Mouse (Mus musculus) lung, embryonic 15.5 days (tissue): ENCODE results near the gene Zscan29. TPM values are rescaled to one million over a fixed set of nuclear protein-coding genes. Genes with fewer than 3 reads are reported as not detected.

ENCODE experiments used
- ATAC-seq: fragments of 200-750 bp; cut with Nextera tagmentation; 2 replicates; pipeline ENCODE4 v1.8.0; 2017; ENCODE audit warnings: moderate number of reproducible peaks, borderline replicate concordance; ENCODE audit not compliant: low FRiP score, low TSS enrichment; ENCODE audit errors: extremely low read depth
- H3K27ac ChIP-seq: fragments of 300-500 bp; sonication (generic); 2 replicates; pipeline ENCODE4 v1.5.1; 2015; ENCODE audit warnings: moderate library complexity, mild to moderate bottlenecking, inconsistent platforms
- H3K27me3 ChIP-seq: fragments of 300-500 bp; sonication (generic); 2 replicates; pipeline ENCODE4 v1.6.1; 2015; ENCODE audit warnings: inconsistent platforms
- H3K36me3 ChIP-seq: fragments of 300-500 bp; sonication (generic); 2 replicates; pipeline ENCODE4 v1.6.1; 2015; ENCODE audit warnings: inconsistent platforms
- H3K4me1 ChIP-seq: fragments of 300-500 bp; sonication (generic); 2 replicates; pipeline ENCODE4 v1.6.1; 2015; ENCODE audit warnings: inconsistent platforms
- H3K4me2 ChIP-seq: fragments of 300-500 bp; sonication (generic); 2 replicates; pipeline ENCODE4 v1.6.1; 2015; ENCODE audit warnings: inconsistent platforms, mild to moderate bottlenecking, moderate library complexity
- H3K4me3 ChIP-seq: fragments of 300-500 bp; sonication (generic); 2 replicates; pipeline ENCODE4 v1.5.1; 2015; ENCODE audit warnings: mild to moderate bottlenecking, inconsistent platforms
- H3K9ac ChIP-seq: fragments of 300-500 bp; sonication (generic); 2 replicates; pipeline ENCODE4 v1.6.1; 2015; ENCODE audit warnings: inconsistent platforms
- H3K9me3 ChIP-seq: fragments of 300-500 bp; sonication (generic); 2 replicates; pipeline ENCODE4 v1.6.1; 2016; ENCODE audit warnings: inconsistent platforms
- WGBS: fragments of 180-500 bp; shearing (Covaris S2); methylation state at CpG from one replicate; pipeline ENCODE4 v1.1.7; 2015; 5-methylcytosine and 5-hydroxymethylcytosine counted together
- polyA plus RNA-seq: library from polyadenylated mRNA; unstranded; fragments of >200 nt; fragmentation: Nextera tagmentation; extraction: Ambion mirVana; gene quantifications from 2 replicates; pipeline ENCODE4 v1.2.1, GENCODE M21; 2015

Zscan29 gene
- polyA plus RNA-seq, 1 experiment from 2014 or later: 9.7 TPM

GRCm38 (mm10) chr2:121169902-121170301 is 1.0 kb downstream of the Zscan29 start:
- no peaks in the 10 kb centered on the region for H3K9me3 ChIP-seq
- peak overlapping the region; percentile 86 for H3K9ac ChIP-seq
- 3% methylated on average over 9 of the region's 9 CpGs for WGBS
- peaks cover 20% of the 10 kb centered on the region; the same call in 1 of the 2 replicates for H3K36me3 ChIP-seq
- H3K4me3 ChIP-seq: peak overlapping the region; percentile 70
- no peak for ATAC-seq
- H3K27ac ChIP-seq: peak overlapping the region; percentile 91; the same call in 1 of the 2 replicates
- peaks cover 18% of the 10 kb centered on the region for H3K4me1 ChIP-seq
- peak overlapping the region; percentile 74 for H3K4me2 ChIP-seq
- H3K27me3 ChIP-seq: no peaks in the 10 kb centered on the region

GRCm38 (mm10) chr2:121169173-121169572 is 1.8 kb downstream of the Zscan29 start:
- peak overlapping the region; percentile 74 for H3K4me2 ChIP-seq
- WGBS: 28% methylated on average over 4 of the region's 4 CpGs
- ATAC-seq: no peak

GRCm38 (mm10) chr2:121153100-121153499 is 17.8 kb downstream of the Zscan29 start:
- H3K36me3 ChIP-seq: peaks cover 29% of the 10 kb centered on the region; the same call in 1 of the 2 replicates
- H3K4me2 ChIP-seq: no peak overlapping the region
- no peak overlapping the region for H3K9ac ChIP-seq
- H3K4me3 ChIP-seq: no peak overlapping the region
- no peak overlapping the region for H3K27ac ChIP-seq
- 85% methylated on average over 3 of the region's 3 CpGs for WGBS
- no peaks in the 10 kb centered on the region for H3K4me1 ChIP-seq
- no peak for ATAC-seq
- H3K9me3 ChIP-seq: no peaks in the 10 kb centered on the region
- no peaks in the 10 kb centered on the region for H3K27me3 ChIP-seq

More at GRCm38 (mm10) chr2:121169173-121169572, 1.8 kb downstream of the Zscan29 start:
- Histone ChIP-seq H3K4me3 (peak overlapping the region; percentile 70), H3K27me3 (no peaks in the 10 kb centered on the region), H3K9me3 (no peaks in the 10 kb centered on the region), H3K4me1 (peaks cover 18% of the 10 kb centered on the region), H3K36me3 (peaks cover 19% of the 10 kb centered on the region; the same call in 1 of the 2 replicates), H3K9ac (peak overlapping the region; percentile 86; the same call in 1 of the 2 replicates), H3K27ac (no peak overlapping the region)

- Histone ChIP-seq H3K4me2 (no peak overlapping the region), H3K4me3 (no peak overlapping the region), H3K4me1 (no peaks in the 10 kb centered on the region), H3K9me3 (no peaks in the 10 kb centered on the region), H3K9ac (no peak overlapping the region), H3K36me3 (peaks cover 31% of the 10 kb centered on the region; the same call in 1 of the 2 replicates), H3K27ac (no peak overlapping the region), H3K27me3 (no peaks in the 10 kb centered on the region)
- 78% methylated on average over 5 of the region's 5 CpGs for WGBS
- no peak for ATAC-seq
Measured at GRCm38 (mm10) chr2:121149679-121150078, 21.2 kb downstream of the Zscan29 start.

- Histone ChIP-seq H3K27me3 (no peaks in the 10 kb centered on the region), H3K36me3 (peaks cover 23% of the 10 kb centered on the region), H3K9ac (no peak overlapping the region), H3K4me3 (no peak overlapping the region), H3K9me3 (no peaks in the 10 kb centered on the region), H3K4me1 (peaks cover 26% of the 10 kb centered on the region), H3K4me2 (no peak overlapping the region), H3K27ac (no peak overlapping the region)
- no peak for ATAC-seq
- WGBS: 69% methylated on average over 2 of the region's 2 CpGs
Measured at GRCm38 (mm10) chr2:121142415-121142814, 28.5 kb downstream of the Zscan29 start.

GRCm38 (mm10) chr2:121141216-121142035 is 29.5 kb downstream of the Zscan29 start:
- Histone ChIP-seq H3K9ac (peak overlapping the region; percentile 84), H3K4me2 (peak overlapping the region; percentile 87), H3K27ac (peak overlapping the region; percentile 100), H3K9me3 (no peaks in the 10 kb centered on the region), H3K4me3 (peak overlapping the region; percentile 65), H3K27me3 (no peaks in the 10 kb centered on the region), H3K36me3 (peaks cover 19% of the 10 kb centered on the region), H3K4me1 (peaks cover 26% of the 10 kb centered on the region)
- ATAC-seq: no peak
- WGBS: 69% methylated on average over 16 of the region's 16 CpGs

- Histone ChIP-seq H3K27ac (peak within 1 kb of the TSS; percentile 100), H3K4me2 (peak within 1 kb of the TSS; percentile 87), H3K9ac (peak within 1 kb of the TSS; percentile 84), H3K27me3 (no peaks in the 10 kb centered on the region), H3K4me3 (peak within 1 kb of the TSS; percentile 65), H3K4me1 (peaks cover 26% of the 10 kb centered on the region), H3K9me3 (no peaks in the 10 kb centered on the region), H3K36me3 (peaks cover 17% of the 10 kb centered on the region)
- ATAC-seq: peak; percentile 94
- 1% methylated on average over 82 of the region's 87 CpGs for WGBS
Measured at GRCm38 (mm10) chr2:121140018-121140882, 30.7 kb downstream of the Zscan29 start, which contains the start of the genes Adal and Lcmt2. Gene Adal (plus strand): TSS chr2:121140428. Gene Lcmt2 (minus strand): TSS chr2:121140653.

GRCm38 (mm10) chr2:121139266-121140017 is 31.5 kb downstream of the Zscan29 start:
- Histone ChIP-seq H3K27me3 (no peaks in the 10 kb centered on the region), H3K27ac (peak overlapping the region; percentile 100), H3K9ac (peak overlapping the region; percentile 84), H3K9me3 (no peaks in the 10 kb centered on the region), H3K36me3 (peaks cover 17% of the 10 kb centered on the region), H3K4me2 (peak overlapping the region; percentile 87), H3K4me3 (peak overlapping the region; percentile 65), H3K4me1 (peaks cover 26% of the 10 kb centered on the region)
- WGBS: 39% methylated on average over 29 of the region's 29 CpGs
- ATAC-seq: no peak; the same call in 1 of the 2 replicates

GRCm38 (mm10) chr2:121137371-121137770 is 33.6 kb downstream of the Zscan29 start:
- ATAC-seq: no peak
- peaks cover 17% of the 10 kb centered on the region for H3K36me3 ChIP-seq
- H3K4me2 ChIP-seq: no peak overlapping the region
- H3K4me1 ChIP-seq: peaks cover 26% of the 10 kb centered on the region
- H3K9ac ChIP-seq: no peak overlapping the region
- no peak overlapping the region for H3K4me3 ChIP-seq
- WGBS: 93% methylated on average over 4 of the region's 4 CpGs
- H3K27me3 ChIP-seq: no peaks in the 10 kb centered on the region
- H3K27ac ChIP-seq: no peak overlapping the region
- H3K9me3 ChIP-seq: no peaks in the 10 kb centered on the region

- ATAC-seq: no peak
- H3K9me3 ChIP-seq: no peaks in the 10 kb centered on the region
- 73% methylated on average over 1 of the region's 1 CpGs for WGBS
Measured at GRCm38 (mm10) chr2:121132822-121133221, 38.1 kb downstream of the Zscan29 start.

More at GRCm38 (mm10) chr2:121132822-121133221, 38.1 kb downstream of the Zscan29 start:
- H3K27me3 ChIP-seq: no peaks in the 10 kb centered on the region
- no peak overlapping the region for H3K4me3 ChIP-seq
- no peak overlapping the region for H3K9ac ChIP-seq
- 0 out of 2 replicates have a peak, but pooled peaks cover 4% of the 10 kb centered on the region for H3K36me3 ChIP-seq
- H3K27ac ChIP-seq: no peak overlapping the region
- H3K4me1 ChIP-seq: no peaks in the 10 kb centered on the region
- no peak overlapping the region for H3K4me2 ChIP-seq
